In the genomic region with DNA sequence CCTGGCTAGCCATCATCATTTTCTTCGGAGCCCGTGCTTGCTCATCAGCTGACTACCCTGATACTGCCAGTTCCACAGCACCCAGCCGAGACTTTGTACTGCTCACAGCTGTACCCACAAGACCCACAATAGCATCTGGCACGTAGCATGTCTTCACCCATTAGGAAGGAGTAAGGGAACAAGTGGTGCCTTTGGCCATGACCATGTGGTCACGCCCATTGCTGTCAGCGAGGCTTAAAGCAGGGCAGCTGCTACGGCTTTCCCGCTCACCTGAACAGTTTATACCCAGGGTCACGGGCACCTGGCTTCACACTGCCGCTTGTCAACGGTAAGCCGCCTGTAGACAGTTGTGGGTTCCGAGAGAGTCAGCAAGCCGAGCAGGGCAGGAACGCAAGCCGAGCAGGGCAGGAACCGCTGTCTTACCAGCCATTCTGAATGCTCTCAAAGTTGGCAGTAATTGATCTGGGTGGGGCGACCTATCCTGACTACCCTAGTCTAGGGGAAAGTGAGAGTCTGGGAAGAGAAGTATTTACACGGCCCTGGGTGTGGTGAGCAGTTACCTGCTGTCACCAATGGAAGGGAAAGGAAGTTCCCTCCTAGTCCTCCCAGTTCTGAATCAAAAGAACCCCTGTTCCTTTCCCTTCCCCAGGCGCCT, we compare ENCODE assay signal across 13 mouse cellular contexts.
A peak's percentile ranks its signal among the peaks of the same experiment; 100 is the strongest.
DNase-seq lines count a peak whose midpoint lies in the region; ATAC-seq and TF ChIP-seq lines count a peak whose summit lies in the region.
"Had no signal": no experiment of that assay in that cellular context is flagged by ENCODE, and none has a peak within 500 bp of the region (broad histone marks: within the 10 kb centered on the region; RNA-seq: fewer than 3 reads in every experiment).

No protein-coding gene starts in this region.

- no peak for TF ChIP-seq EP300 in stomach, postnatal 0 days (optimal IDR thresholded peaks at IDR 0.05)

- no peaks in the 10 kb centered on the region for H3K36me3 ChIP-seq in heart, embryonic 16.5 days (ENCODE audit: control insufficient read depth, insufficient read depth)
- no peaks in the 10 kb centered on the region for H3K36me3 ChIP-seq in stomach, postnatal 0 days (ENCODE audit: control insufficient read depth, insufficient read depth, low read length)
- H3K36me3 ChIP-seq: forebrain, embryonic 12.5 days; hindbrain, embryonic 12.5 days; lung, embryonic 15.5 days had no signal

- no peak overlapping the region for H3K4me3 ChIP-seq in heart, embryonic 16.5 days (ENCODE audit: low read length)
- no peak overlapping the region for H3K4me3 ChIP-seq in stomach, postnatal 0 days (ENCODE audit: low read depth, low read length)
- H3K4me3 ChIP-seq: forebrain, embryonic 12.5 days; heart, adult 2 months; hindbrain, embryonic 12.5 days; lung, embryonic 15.5 days had no signal

- 74% methylated on average over 20 of the region's 20 CpGs for WGBS in heart, embryonic 16.5 days
- 29% methylated on average over 20 of the region's 20 CpGs for WGBS in large intestine, adult 2 months
- WGBS in stomach, postnatal 0 days, result 53% methylated on average over 20 of the region's 20 CpGs

- ATAC-seq in heart, embryonic 16.5 days (replicated peaks; ENCODE audit: extremely low read depth, insufficient read depth, low FRiP score), result peak; percentile 34
- peak; percentile 67 for ATAC-seq in stomach, postnatal 0 days (ENCODE audit: low FRiP score, low TSS enrichment)

- H3K27ac ChIP-seq in heart, embryonic 16.5 days (ENCODE audit: low read length), result peak overlapping the region; percentile 37
- H3K27ac ChIP-seq in stomach, postnatal 0 days (replicated peaks), result peak overlapping the region; percentile 9; the same call in 1 of the 2 replicates
- H3K27ac ChIP-seq: forebrain, embryonic 12.5 days; heart, adult 2 months; hindbrain, embryonic 12.5 days; lung, embryonic 15.5 days had no signal

- TF ChIP-seq CTCF in stomach, postnatal 0 days (IDR thresholded peaks at IDR 0.05; ENCODE audit: low read depth), result no peak

- H3K4me2 ChIP-seq in heart, embryonic 16.5 days (ENCODE audit: low read depth, low read length), result no peak overlapping the region
- H3K4me2 ChIP-seq in stomach, postnatal 0 days (replicated peaks; ENCODE audit: low read depth), result no peak overlapping the region
- H3K4me2 ChIP-seq: forebrain, embryonic 12.5 days; hindbrain, embryonic 12.5 days; lung, embryonic 15.5 days had no signal

- DNase-seq in heart, postnatal 25 days (ENCODE audit: low spot score), result no peak
- DNase-seq in R1 (ENCODE audit: low read depth, low spot score), result peak; percentile 49
- peak; percentile 70 for DNase-seq in large intestine, adult 2 months (ENCODE audit: low read depth, low spot score)
- DNase-seq in stomach, postnatal 0 days (ENCODE audit: low spot score), result peak; percentile 50
- no peak for DNase-seq in gastrocnemius, postnatal 25 days
- DNase-seq in heart, postnatal 14 days, result no peak
- no peak for DNase-seq in right cerebral cortex, postnatal 25 days
- DNase-seq: heart, adult 2 months; right cerebral cortex, postnatal 14 days had no signal

- H3K4me1 ChIP-seq in heart, embryonic 16.5 days (ENCODE audit: control insufficient read depth, insufficient read depth, low read length), result no peaks in the 10 kb centered on the region
- H3K4me1 ChIP-seq in stomach, postnatal 0 days (replicated peaks; ENCODE audit: control insufficient read depth, insufficient read depth), result no peaks in the 10 kb centered on the region

- no peak overlapping the region for H3K9ac ChIP-seq in heart, embryonic 16.5 days (ENCODE audit: low read length)
- H3K9ac ChIP-seq in stomach, postnatal 0 days (ENCODE audit: low read length), result no peak overlapping the region
- H3K9ac ChIP-seq: forebrain, embryonic 12.5 days; hindbrain, embryonic 12.5 days; lung, embryonic 15.5 days had no signal

- 0 out of 2 replicates have a peak, but pooled peaks cover 3% of the 10 kb centered on the region for H3K27me3 ChIP-seq in heart, embryonic 16.5 days (ENCODE audit: control insufficient read depth, insufficient read depth, low read length)
- H3K27me3 ChIP-seq in stomach, postnatal 0 days (ENCODE audit: control insufficient read depth, insufficient read depth, low read length), result no peaks in the 10 kb centered on the region
- H3K27me3 ChIP-seq: forebrain, embryonic 12.5 days; lung, embryonic 15.5 days had no signal

- no peaks in the 10 kb centered on the region for H3K9me3 ChIP-seq in heart, embryonic 16.5 days (replicated peaks; ENCODE audit: control insufficient read depth, low read length)
- no peaks in the 10 kb centered on the region for H3K9me3 ChIP-seq in stomach, postnatal 0 days (ENCODE audit: control insufficient read depth, low read length)
- H3K9me3 ChIP-seq: forebrain, embryonic 12.5 days; hindbrain, embryonic 12.5 days; lung, embryonic 15.5 days had no signal

- intact Hi-C loops in heart, postnatal 25 days (cut with DNase I), result no loop called here
- intact Hi-C loops in heart, postnatal 14 days (cut with DNase I), result no loop called here

Comparison
In these comparisons a context has a peak if more than half of its experiments do, and no peak if none do; other contexts are left out.
1. DNase-seq: peak in R1 (single experiment), large intestine, adult 2 months (single experiment) and stomach, postnatal 0 days (single experiment); none in heart, postnatal 25 days (single experiment), gastrocnemius, postnatal 25 days (single experiment), heart, postnatal 14 days (0 of 2) and right cerebral cortex, postnatal 25 days (single experiment).